Mouse (Mus musculus): Measurements from ENCODE around the gene Kcne4.

The Kcne4 gene

DNA sequence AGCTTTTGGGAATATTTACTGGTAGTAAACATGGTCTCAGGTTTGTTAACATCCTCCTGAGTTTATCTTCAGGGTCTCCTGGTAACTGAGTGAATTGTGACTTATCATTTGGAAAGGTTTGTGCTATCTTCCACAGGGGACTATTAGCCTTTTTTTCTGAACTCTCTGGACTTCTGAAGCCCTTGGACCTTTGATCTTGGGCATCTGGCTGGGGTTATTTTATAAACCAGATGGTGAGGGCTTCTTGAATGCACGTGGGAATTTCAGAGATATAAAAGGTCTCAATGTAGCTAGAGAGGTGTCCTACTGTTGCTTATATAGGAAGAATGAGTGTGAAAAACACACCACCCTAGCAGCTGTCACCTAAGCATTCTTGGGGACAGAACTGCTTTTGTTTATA, 37.7 kb downstream of the Kcne4 start:
- intact Hi-C loops (cut with DNase I): no loop called here

- intact Hi-C loops (cut with DNase I): no loop called here
Measured at GRCm38 (mm10) chr1:78859573-78859972, 43.0 kb downstream of the Kcne4 start.

DNA sequence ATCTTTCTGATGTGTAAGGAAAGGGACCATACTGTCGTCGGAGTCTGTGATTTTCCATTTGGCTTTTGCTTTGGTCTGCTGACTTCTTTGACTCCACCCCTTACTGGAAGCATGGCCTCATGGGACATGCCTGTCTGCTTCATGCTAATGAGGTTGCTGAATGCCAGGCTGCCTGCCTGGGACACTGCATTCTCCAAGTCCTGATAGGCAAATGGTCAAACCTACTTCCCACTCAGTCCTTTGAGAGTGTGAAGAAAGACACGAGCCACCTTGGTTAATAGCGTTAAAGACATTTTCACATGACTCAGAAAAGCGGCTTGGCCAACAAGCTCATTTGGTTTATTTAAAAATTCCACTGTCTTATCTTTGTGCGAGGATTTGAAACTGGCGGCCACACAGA, 43.5 kb downstream of the Kcne4 start:
- intact Hi-C loops (cut with DNase I): no loop called here

DNA sequence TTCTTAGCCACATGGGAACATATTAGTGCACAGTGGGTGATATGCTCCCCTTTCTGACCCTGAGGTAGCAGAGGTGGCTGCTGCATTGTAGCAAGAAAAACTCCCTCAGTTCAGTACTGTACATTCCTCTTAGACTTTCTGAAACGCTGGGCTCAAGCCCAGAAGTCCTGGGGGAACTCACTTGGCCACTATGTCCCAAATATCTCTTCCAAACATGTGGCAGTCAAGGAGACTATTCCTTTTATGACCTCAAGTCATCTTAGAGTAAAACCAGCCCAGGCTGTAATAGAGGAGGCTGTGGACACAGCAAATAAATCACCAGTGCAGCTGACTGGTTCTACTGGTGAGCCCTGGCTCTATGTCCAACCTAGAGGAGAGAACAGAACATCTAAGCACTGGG, 45.7 kb downstream of the Kcne4 start:
- intact Hi-C loops (cut with DNase I): no loop called here

- intact Hi-C loops (cut with DNase I): no loop called here
Measured at GRCm38 (mm10) chr1:78863833-78864232, 47.3 kb downstream of the Kcne4 start.

- intact Hi-C loops (cut with DNase I): no loop called here
Measured at GRCm38 (mm10) chr1:78864351-78864750, 47.8 kb downstream of the Kcne4 start.

DNA sequence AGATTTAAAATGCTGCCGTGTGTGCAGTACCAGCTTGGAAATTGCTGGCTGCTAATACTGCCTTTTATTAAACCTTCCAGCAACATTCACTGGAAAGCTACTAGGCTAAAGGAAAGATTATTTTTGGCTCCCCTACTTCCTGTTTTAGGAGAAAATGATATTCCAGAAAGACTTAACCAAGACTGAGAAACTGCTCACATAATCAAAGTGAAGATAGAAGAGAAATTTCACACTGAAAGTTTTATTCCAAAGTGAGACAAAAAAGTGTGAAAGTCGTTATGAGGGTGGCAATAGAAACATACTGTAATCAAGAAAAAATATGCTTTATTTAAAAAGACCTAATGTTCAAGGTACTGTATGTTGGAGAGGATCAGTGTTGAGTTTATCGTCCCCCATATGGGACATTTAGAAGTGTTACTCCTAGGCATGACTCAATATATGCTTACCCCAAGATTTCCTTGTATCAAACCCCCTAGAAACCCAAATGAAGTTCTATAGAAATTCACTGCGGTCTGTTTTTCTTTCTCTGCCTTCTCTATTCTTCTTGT, 48.3 kb downstream of the Kcne4 start:
- intact Hi-C loops (cut with DNase I): no loop called here

DNA sequence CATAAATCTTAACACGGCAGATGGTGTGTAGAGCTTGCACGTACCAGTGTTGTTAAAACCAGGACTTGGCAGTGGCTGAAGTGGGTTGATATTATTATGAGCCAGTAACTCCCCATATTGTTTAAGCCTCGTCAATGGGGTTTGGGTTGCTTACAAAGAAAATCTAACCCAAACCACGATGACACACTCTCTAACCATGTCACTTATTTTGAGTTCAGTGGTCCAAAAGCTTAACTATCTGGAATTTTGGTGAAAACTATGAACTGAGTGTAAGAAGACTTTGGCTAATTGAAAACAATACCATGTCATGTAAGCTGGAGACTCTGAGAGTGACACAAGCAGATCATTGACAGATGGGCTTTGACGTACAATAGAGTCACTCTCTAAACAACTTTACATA, 49.4 kb downstream of the Kcne4 start:
- intact Hi-C loops (cut with DNase I): no loop called here

DNA sequence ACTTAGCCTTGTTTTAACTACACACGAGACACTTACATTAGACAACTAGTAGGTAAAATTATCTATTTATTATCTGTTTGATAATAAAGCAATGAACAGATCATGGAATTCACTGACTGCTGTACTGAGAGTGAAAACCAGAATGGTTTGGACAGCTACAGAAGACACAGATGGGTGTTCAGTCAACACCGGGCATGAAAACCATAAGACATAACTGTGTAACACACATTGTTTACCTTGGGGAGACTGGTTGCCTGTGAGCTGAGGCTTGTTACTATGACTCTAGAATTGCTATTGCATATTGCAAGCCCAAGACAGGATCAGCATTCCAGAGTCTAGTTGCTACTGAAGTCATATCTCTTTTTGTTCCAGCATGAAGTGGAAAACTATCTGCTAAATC, 49.9 kb downstream of the Kcne4 start:
- intact Hi-C loops (cut with DNase I): no loop called here

Measured in adrenal gland (tissue).